Mouse (Mus musculus): ENCODE data around the gene Gpr150. TPM values are rescaled to one million over a fixed set of nuclear protein-coding genes. Genes with fewer than 3 reads are reported as not detected.

Gene Gpr150
- total and polyA plus RNA-seq, 3 experiments, result not detected

GRCm38 (mm10) chr13:76055391-76056232 lies 1.2 kb downstream of the Gpr150 start:
- dilution Hi-C loops (cut with MboI; ENCODE audit: extremely low pct_ligation_motif_present, extremely low pct_unique_long_range_greater_than_20kb, low sequenced_read_pairs) (no loop called here), in situ Hi-C loops (cut with MboI; ENCODE audit: low pct_ligation_motif_present, low pct_unique_long_range_greater_than_20kb, low sequenced_read_pairs) (no loop called here)
- Histone ChIP-seq H3K27me3 (replicated peaks) (no peaks in the 10 kb centered on the region), H3K9ac (ENCODE audit: insufficient read depth, low read depth) (no peak overlapping the region), H3K27ac (ENCODE audit: insufficient read depth, low read depth) (no peak overlapping the region), H3K4me3 (replicated peaks in 1 of 3; ENCODE audit: low read depth in 2 of 3, low read length in 2 of 3, poor library complexity in 1 of 3) (peak overlapping the region in 1 of 3 experiments; percentile 35), H3K79me2 (replicated peaks; ENCODE audit: control insufficient read depth, extremely low read depth, insufficient read depth, poor library complexity, severe bottlenecking) (no peaks in the 10 kb centered on the region), H3K9me3 (replicated peaks; ENCODE audit: low read length) (peaks cover 12% of the 10 kb centered on the region), H3K4me2 (ENCODE audit: insufficient read depth, low read depth, poor library complexity, severe bottlenecking) (peak overlapping the region; percentile 19), H3K4me1 (ENCODE audit: control insufficient read depth in 1 of 2, insufficient read depth in 2 of 2) (no peaks in the 10 kb centered on the region), H3K36me3 (replicated peaks in 1 of 2; ENCODE audit: control insufficient read depth in 1 of 2, insufficient read depth in 1 of 2, low read length in 1 of 2) (peaks cover 0 to 4% of the 10 kb centered on the region in 2 experiments)
- TF ChIP-seq ZKSCAN1 (IDR thresholded peaks at IDR 0.05; ENCODE audit: borderline replicate concordance, low read depth, low read length) (no peak), JUND (conservative IDR thresholded peaks at IDR 0.05; ENCODE audit: low read depth, low read length) (no peak), MAZ (IDR thresholded peaks at IDR 0.05; ENCODE audit: low read depth, low read length) (no peak), NRF1 (IDR thresholded peaks at IDR 0.05; ENCODE audit: low read depth, low read length) (no peak), TCF12 (IDR thresholded peaks at IDR 0.05; ENCODE audit: low read depth, low read length) (no peak), RAD21 (IDR thresholded peaks at IDR 0.05; ENCODE audit: low read depth, low read length) (no peak), PAX5 (IDR thresholded peaks at IDR 0.05; ENCODE audit: low read length) (no peak), SIN3A (IDR thresholded peaks at IDR 0.05; ENCODE audit: low read length) (no peak), GABPA (IDR thresholded peaks at IDR 0.05; ENCODE audit: insufficient replicate concordance, low read depth, low read length) (no peak), KAT2A (IDR thresholded peaks at IDR 0.05; ENCODE audit: insufficient replicate concordance, low read length) (no peak), JUN (IDR thresholded peaks at IDR 0.05; ENCODE audit: insufficient read depth, low read depth, low read length) (no peak), TBP (conservative IDR thresholded peaks at IDR 0.05; ENCODE audit: low read depth, low read length) (no peak), MEF2A (IDR thresholded peaks at IDR 0.05; ENCODE audit: borderline replicate concordance, low read depth, low read length) (no peak), IRF4 (IDR thresholded peaks at IDR 0.05; ENCODE audit: low read depth, low read length) (no peak)
- no peak for DNase-seq (ENCODE audit: extremely low read depth)

GRCm38 (mm10) chr13:76044971-76045370 lies 11.8 kb downstream of the Gpr150 start:
- Histone ChIP-seq H3K36me3 (replicated peaks in 1 of 2; ENCODE audit: control insufficient read depth in 1 of 2, insufficient read depth in 1 of 2, low read length in 1 of 2) (no peaks in the 10 kb centered on the region), H3K4me2 (ENCODE audit: insufficient read depth, low read depth, poor library complexity, severe bottlenecking) (no peak overlapping the region), H3K9ac (ENCODE audit: insufficient read depth, low read depth) (no peak overlapping the region), H3K4me3 (replicated peaks in 1 of 3; ENCODE audit: low read depth in 2 of 3, low read length in 2 of 3, poor library complexity in 1 of 3) (no peak overlapping the region), H3K27me3 (replicated peaks) (no peaks in the 10 kb centered on the region), H3K27ac (ENCODE audit: insufficient read depth, low read depth) (no peak overlapping the region), H3K9me3 (replicated peaks; ENCODE audit: low read length) (no peaks in the 10 kb centered on the region), H3K79me2 (replicated peaks; ENCODE audit: control insufficient read depth, extremely low read depth, insufficient read depth, poor library complexity, severe bottlenecking) (no peaks in the 10 kb centered on the region), H3K4me1 (ENCODE audit: control insufficient read depth in 1 of 2, insufficient read depth in 2 of 2) (no peaks in the 10 kb centered on the region)
- dilution Hi-C loops (cut with MboI; ENCODE audit: extremely low pct_ligation_motif_present, extremely low pct_unique_long_range_greater_than_20kb, low sequenced_read_pairs), result no loop called here
- no peak for TF ChIP-seq USF1 (IDR thresholded peaks at IDR 0.05; ENCODE audit: low read depth, low read length)
- no peak for TF ChIP-seq TBP (conservative IDR thresholded peaks at IDR 0.05; ENCODE audit: low read depth, low read length)
- TF ChIP-seq MAFK (IDR thresholded peaks at IDR 0.05; ENCODE audit: insufficient replicate concordance, low read length), result no peak
- TF ChIP-seq MEF2A (IDR thresholded peaks at IDR 0.05; ENCODE audit: borderline replicate concordance, low read depth, low read length), result no peak
- no peak for TF ChIP-seq SIN3A (IDR thresholded peaks at IDR 0.05; ENCODE audit: low read length)
- no peak for TF ChIP-seq MXI1 (IDR thresholded peaks at IDR 0.05; ENCODE audit: low read depth, low read length)
- DNase-seq (ENCODE audit: extremely low read depth), result no peak
- in situ Hi-C loops (cut with MboI; ENCODE audit: low pct_ligation_motif_present, low pct_unique_long_range_greater_than_20kb, low sequenced_read_pairs), result no loop called here

Measured in CH12.LX (cell line).